Mouse (Mus musculus) myocyte (in vitro differentiated cells): ENCODE data around the gene Plxdc1.

Source experiments
- POLR2A ChIP-seq: IDR thresholded peaks from one replicate; pipeline ENCODE4 v1.6.1; 2011; ENCODE audit warnings: low read depth, mild to moderate bottlenecking, control low read depth, moderate library complexity; ENCODE audit not compliant: insufficient read length
- REST ChIP-seq: IDR thresholded peaks from one replicate; pipeline ENCODE4 v1.6.1; 2011; ENCODE audit warnings: mild to moderate bottlenecking, control low read depth, moderate library complexity; ENCODE audit not compliant: insufficient read depth, insufficient read length

DNA sequence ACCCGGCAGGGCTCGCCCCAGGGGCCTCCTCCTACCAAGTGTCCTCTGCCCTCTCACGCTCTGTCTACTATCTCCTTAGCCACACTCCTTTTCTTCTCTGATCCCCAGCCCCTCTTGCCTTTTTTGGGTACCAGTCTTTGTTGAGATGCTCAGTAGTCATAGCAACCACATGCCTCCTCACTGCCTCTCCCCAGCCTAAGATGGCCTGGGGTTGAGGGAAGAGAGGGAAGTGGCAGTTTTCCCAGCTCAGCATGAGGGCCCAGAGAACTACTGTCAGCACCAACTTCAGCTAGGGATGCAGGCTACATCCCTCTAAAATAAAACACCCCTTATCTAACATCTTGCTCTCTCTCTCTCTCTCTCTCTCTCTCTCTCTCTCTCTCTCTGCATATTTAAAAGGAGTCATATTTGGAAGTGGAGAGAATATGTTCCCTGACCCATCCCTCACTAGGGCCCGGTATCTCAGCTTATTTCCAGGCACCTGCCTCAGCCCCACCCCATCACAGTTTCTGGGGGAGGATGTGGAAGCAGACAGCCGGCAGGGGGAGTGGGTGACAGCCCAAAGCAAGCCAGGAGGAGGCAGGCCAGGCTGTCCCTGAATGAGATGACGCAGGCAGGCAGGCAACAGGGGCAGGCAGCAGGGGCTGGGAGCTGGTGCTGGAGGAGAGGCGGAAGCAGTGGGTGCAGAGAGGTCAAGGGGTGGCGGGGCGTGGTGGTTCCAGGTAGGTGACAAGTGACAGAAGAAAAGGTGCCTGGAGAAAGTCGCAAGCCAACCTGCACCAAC lies 32.8 kb upstream of the Plxdc1 start:
- TF ChIP-seq POLR2A: peak; percentile 44
- no peak for TF ChIP-seq REST
